Mouse (Mus musculus) heart, postnatal 0 days (tissue): ENCODE measurements around the gene Fam19a5.

Experiments used
- CTCF ChIP-seq: IDR thresholded peaks from 2 replicates; pipeline ENCODE4 v1.5.1; 2016; ENCODE audit warnings: antibody characterized with exemption, control low read depth, low read depth
- EP300 ChIP-seq: IDR thresholded peaks from 2 replicates; pipeline ENCODE4 v1.6.1; 2016; ENCODE audit warnings: antibody characterized with exemption, low read depth

GRCm38 (mm10) chr15:87697433-87697996 is 153.4 kb downstream of the Fam19a5 start:
- TF ChIP-seq CTCF (no peak), EP300 (no peak)
